Mouse (Mus musculus) B cell, adult 2 months (primary cell): ENCODE data around the gene Tcf19.
A peak's percentile ranks its signal among the peaks of the same experiment; 100 is the strongest.
"Not testable (repeated sequence)": the region's sequence is repeated elsewhere in the genome, so short reads cannot be mapped to it uniquely, and the experiment has no call there.

Source experiments
- DNase-seq, 2 experiments: peaks; one replicate each; pipeline ENCODE4 v3.0.0; 2022

Gene Tcf19

DNA sequence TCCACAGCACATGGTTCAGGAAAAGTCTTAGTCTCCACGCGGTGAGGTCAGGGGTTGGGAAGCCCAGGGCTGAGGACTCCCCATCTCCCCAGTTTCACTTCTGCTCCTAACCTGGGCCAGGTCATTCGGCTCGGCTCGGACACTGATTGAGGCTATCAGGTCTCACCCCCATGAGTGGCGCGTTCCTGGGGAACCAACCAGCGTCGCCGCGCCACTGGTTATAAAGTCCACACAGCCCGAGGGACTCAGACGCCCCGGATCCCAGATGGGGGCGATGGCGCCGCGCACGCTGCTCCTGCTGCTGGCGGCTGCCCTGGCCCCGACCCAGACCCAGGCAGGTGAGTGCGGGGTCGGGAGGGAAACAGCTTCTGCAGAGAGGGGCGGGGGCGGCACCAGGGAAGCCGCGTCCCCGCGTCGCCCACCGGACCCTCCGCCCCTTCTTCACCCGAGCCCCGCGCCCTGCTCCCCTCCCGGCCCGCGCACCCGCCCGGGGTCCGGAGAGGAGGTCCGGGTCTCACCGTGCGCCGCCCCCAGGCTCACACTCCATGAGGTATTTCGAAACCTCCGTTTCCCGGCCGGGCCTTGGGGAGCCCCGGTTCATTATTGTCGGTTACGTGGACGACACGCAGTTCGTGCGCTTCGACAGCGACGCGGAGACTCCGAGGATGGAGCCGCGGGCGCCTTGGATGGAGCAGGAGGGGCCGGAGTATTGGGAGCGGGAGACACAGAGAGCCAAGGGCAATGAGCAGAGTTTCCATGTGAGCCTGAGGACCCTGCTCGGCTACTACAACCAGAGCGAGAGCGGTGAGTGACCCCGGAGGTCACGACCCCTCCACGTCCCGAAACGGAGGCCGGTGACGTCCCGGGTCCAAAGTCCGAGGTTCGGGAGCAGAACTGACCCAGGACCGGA, 46.5 kb downstream of the Tcf19 start, which contains the start of gene H2-Q10:
H2-Q10 (plus strand) TSS at position 248 of the 910 bp plus-strand sequence.
- no peak for DNase-seq

DNA sequence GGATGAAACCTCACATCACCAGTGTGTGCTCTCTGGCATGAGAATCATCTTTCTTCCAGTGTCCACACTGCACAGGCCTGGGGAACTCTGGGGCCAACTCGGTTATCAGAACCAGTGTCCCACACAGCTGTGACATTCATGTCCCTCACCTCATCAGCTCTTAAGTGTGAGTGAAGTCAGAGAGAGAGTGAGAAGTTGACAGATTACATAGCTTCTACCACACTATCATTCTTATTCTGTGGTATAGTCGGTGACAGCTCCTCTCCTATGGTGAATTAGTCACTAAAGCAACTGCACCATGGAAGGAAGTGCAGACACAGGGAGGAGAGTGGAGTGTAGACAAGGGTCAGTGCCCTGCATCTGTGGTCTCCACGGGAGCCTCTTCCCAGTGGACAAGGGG, 47.7 kb downstream of the Tcf19 start:
- not testable (repeated sequence) for DNase-seq

DNA sequence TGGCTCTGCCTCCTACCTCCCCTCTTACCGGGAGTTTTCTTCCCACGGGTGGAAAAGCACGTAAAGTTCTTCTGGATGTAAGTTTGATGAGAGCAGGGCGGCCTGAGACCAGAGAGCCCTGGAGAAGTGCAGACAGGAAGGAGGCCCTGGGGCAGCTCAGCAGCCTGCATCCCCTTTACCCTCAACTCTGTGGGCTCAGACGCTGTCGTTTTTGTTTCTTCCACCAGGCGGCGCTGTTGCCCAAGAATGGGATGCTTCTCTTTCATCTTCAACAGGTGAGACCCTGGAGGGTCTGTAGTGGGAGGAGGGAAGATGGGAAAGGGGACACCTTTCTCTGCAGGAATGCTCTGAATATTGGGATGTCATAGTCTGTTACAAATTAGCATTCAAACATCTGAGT, 51.0 kb downstream of the Tcf19 start:
- DNase-seq: peak; percentile 52 to 53
